Mouse (Mus musculus) neural tube, embryonic 14.5 days (tissue): ENCODE data around the gene Bach2. TPM values are rescaled to one million over a fixed set of nuclear protein-coding genes. Genes with fewer than 3 reads are reported as not detected.

Source experiments
- ATAC-seq: fragments of 200-750 bp; cut with Nextera tagmentation; 2 replicates; pipeline ENCODE4 v1.8.0; 2017; ENCODE audit warnings: low read depth, mild to moderate bottlenecking, moderate TSS enrichment, moderate library complexity
- H3K27ac ChIP-seq: fragments of 300-500 bp; sonication (generic); 2 replicates; pipeline ENCODE4 v1.5.1; 2014; ENCODE audit warnings: low read depth, mild to moderate bottlenecking, control low read depth, low read length, moderate library complexity, mixed read lengths
- H3K27me3 ChIP-seq: fragments of 300-500 bp; sonication (generic); 2 replicates; pipeline ENCODE4 v1.6.1; 2014; ENCODE audit warnings: low read length; ENCODE audit not compliant: control insufficient read depth, insufficient read depth
- H3K36me3 ChIP-seq: fragments of 300-500 bp; sonication (generic); 2 replicates; pipeline ENCODE4 v1.6.1; 2014; ENCODE audit warnings: low read length, mixed read lengths; ENCODE audit not compliant: control insufficient read depth, insufficient read depth
- H3K4me1 ChIP-seq: fragments of 300-500 bp; sonication (generic); 2 replicates; pipeline ENCODE4 v1.6.1; 2014; ENCODE audit warnings: low read length; ENCODE audit not compliant: control insufficient read depth, insufficient read depth
- H3K4me2 ChIP-seq: fragments of 300-500 bp; sonication (generic); 2 replicates; pipeline ENCODE4 v1.6.1; 2014; ENCODE audit warnings: mild to moderate bottlenecking, low read depth, low read length, control low read depth
- H3K4me3 ChIP-seq: fragments of 300-500 bp; sonication (generic); 2 replicates; pipeline ENCODE4 v1.5.1; 2014; ENCODE audit warnings: low read depth, low read length, control low read depth, mixed read lengths
- H3K9ac ChIP-seq: fragments of 300-500 bp; sonication (generic); replicated peaks from 2 replicates; pipeline ENCODE4 v1.6.1; 2014; ENCODE audit warnings: low read depth, mild to moderate bottlenecking, control low read depth, low read length, mixed read lengths
- H3K9me3 ChIP-seq: fragments of 300-500 bp; sonication (generic); 2 replicates; pipeline ENCODE4 v1.6.1; 2016; ENCODE audit warnings: low read length; ENCODE audit not compliant: control insufficient read depth
- WGBS: fragments of 180-500 bp; shearing (Covaris S2); extraction: QIAGEN DNeasy Blood & Tissue Kit; methylation state at CpG from one replicate; pipeline ENCODE4 v1.1.7; 2014; 5-methylcytosine and 5-hydroxymethylcytosine counted together
- polyA plus RNA-seq: library from polyadenylated mRNA; unstranded; fragments of >200 nt; fragmentation: Nextera tagmentation; extraction: Ambion mirVana; gene quantifications from 2 replicates; pipeline ENCODE4 v1.2.1, GENCODE M21; 2014

The Bach2 gene
- polyA plus RNA-seq: 32.4 and 40.0 TPM in 2 replicates

DNA sequence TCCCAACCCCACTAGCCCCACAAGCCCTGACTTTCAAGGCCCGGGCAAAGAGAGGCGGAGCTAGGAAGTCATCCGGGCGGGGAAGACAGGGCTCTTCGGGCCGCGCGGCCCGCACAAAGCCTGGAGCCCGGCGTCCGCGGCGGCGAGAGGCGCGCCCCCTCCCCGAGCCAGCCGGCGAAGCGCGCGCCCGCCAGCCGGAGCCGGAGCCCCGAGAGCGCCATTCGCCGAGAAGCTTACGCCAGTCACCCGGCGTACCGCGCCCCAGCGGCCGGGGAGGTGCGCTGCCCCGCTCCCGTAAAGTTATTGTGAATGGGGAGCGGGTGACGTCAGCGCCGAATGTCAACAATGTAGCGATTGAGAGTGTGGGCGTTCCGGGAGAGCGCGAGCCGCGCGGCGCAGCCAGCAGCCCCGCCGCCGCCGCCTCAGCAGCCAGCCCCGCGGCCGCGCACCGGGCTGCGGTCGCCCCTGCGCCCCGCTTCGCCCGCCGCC is at the start of gene Bach2:
Gene Bach2, plus strand, starts transcription at position 439 of the 489 bp plus-strand sequence.
- H3K9me3 ChIP-seq: no peaks in the 10 kb centered on the region
- H3K4me1 ChIP-seq: peaks cover 28% of the 10 kb centered on the region
- WGBS: under 1% methylated on average over 53 of the region's 69 CpGs
- no peaks in the 10 kb centered on the region for H3K27me3 ChIP-seq
- peak within 1 kb of the TSS; percentile 78 for H3K4me2 ChIP-seq
- no peaks in the 10 kb centered on the region for H3K36me3 ChIP-seq
- peak; percentile 90 for ATAC-seq
- H3K27ac ChIP-seq: peak within 1 kb of the TSS; percentile 99
- H3K9ac ChIP-seq: peak within 1 kb of the TSS; percentile 99
- peak within 1 kb of the TSS; percentile 100 for H3K4me3 ChIP-seq

GRCm38 (mm10) chr4:32189416-32190036 is 49.1 kb upstream of the Bach2 start:
- no peaks in the 10 kb centered on the region for H3K4me1 ChIP-seq
- no peak overlapping the region for H3K27ac ChIP-seq
- H3K9me3 ChIP-seq: no peaks in the 10 kb centered on the region
- no peak overlapping the region for H3K4me3 ChIP-seq
- H3K27me3 ChIP-seq: no peaks in the 10 kb centered on the region
- H3K4me2 ChIP-seq: no peak overlapping the region
- H3K36me3 ChIP-seq: no peaks in the 10 kb centered on the region
- no peak for ATAC-seq
- H3K9ac ChIP-seq: no peak overlapping the region
- WGBS: 68% methylated on average over 4 of the region's 4 CpGs

- Histone ChIP-seq H3K36me3 (no peaks in the 10 kb centered on the region), H3K4me2 (no peak overlapping the region), H3K9me3 (no peaks in the 10 kb centered on the region), H3K27me3 (no peaks in the 10 kb centered on the region), H3K4me1 (no peaks in the 10 kb centered on the region), H3K27ac (no peak overlapping the region), H3K4me3 (no peak overlapping the region), H3K9ac (no peak overlapping the region)
- 89% methylated on average over 8 of the region's 8 CpGs for WGBS
- ATAC-seq: no peak
These were observed 48.1 kb upstream of the Bach2 start for GRCm38 (mm10) chr4:32190506-32190905.

GRCm38 (mm10) chr4:32195945-32196921 is 42.4 kb upstream of the Bach2 start:
- H3K4me2 ChIP-seq: no peak overlapping the region
- no peak overlapping the region for H3K4me3 ChIP-seq
- peak overlapping the region; percentile 45; the same call in 1 of the 2 replicates for H3K27ac ChIP-seq
- peaks cover 5% of the 10 kb centered on the region; the same call in 1 of the 2 replicates for H3K4me1 ChIP-seq
- 28% methylated on average over 9 of the region's 9 CpGs for WGBS
- no peak overlapping the region for H3K9ac ChIP-seq
- no peaks in the 10 kb centered on the region for H3K27me3 ChIP-seq
- H3K36me3 ChIP-seq: no peaks in the 10 kb centered on the region
- peak; percentile 81 for ATAC-seq
- no peaks in the 10 kb centered on the region for H3K9me3 ChIP-seq

- 86% methylated on average over 1 of the region's 1 CpGs for WGBS
- no peak overlapping the region for H3K4me2 ChIP-seq
- no peak for ATAC-seq
- H3K27ac ChIP-seq: no peak overlapping the region
- H3K9ac ChIP-seq: no peak overlapping the region
- no peaks in the 10 kb centered on the region for H3K36me3 ChIP-seq
- H3K27me3 ChIP-seq: no peaks in the 10 kb centered on the region
- H3K9me3 ChIP-seq: no peaks in the 10 kb centered on the region
- H3K4me1 ChIP-seq: peaks cover 5% of the 10 kb centered on the region; the same call in 1 of the 2 replicates
- no peak overlapping the region for H3K4me3 ChIP-seq
These were observed 40.6 kb upstream of the Bach2 start for GRCm38 (mm10) chr4:32198031-32198430.

- Histone ChIP-seq H3K27me3 (no peaks in the 10 kb centered on the region), H3K9ac (no peak overlapping the region), H3K4me3 (no peak overlapping the region), H3K27ac (no peak overlapping the region), H3K36me3 (no peaks in the 10 kb centered on the region), H3K4me2 (no peak overlapping the region), H3K4me1 (peaks cover 5% of the 10 kb centered on the region; the same call in 1 of the 2 replicates), H3K9me3 (no peaks in the 10 kb centered on the region)
- WGBS: 90% methylated on average over 7 of the region's 7 CpGs
- no peak for ATAC-seq
These were observed 40.0 kb upstream of the Bach2 start for GRCm38 (mm10) chr4:32198589-32198988.

DNA sequence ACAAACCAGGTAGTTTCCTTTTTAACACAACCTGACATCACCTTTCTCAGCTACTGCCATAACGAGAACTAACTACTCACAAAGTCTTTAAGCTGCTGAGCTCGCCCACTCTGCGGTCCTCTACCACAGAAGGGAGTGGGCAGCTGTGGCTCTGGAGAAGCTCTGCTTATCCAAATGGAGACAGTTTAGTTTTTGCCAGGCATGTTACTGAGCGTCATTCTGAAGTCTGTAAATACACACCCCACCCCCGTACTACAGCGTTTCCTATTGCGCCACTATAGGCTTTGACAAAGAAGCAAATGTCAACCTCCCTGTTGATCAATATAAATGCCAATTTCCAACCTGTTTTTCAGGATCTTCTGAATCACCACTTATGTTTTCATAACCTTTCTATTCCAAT is 39.4 kb upstream of the Bach2 start:
- no peak overlapping the region for H3K27ac ChIP-seq

GRCm38 (mm10) chr4:32201114-32201513 is 37.5 kb upstream of the Bach2 start:
- Histone ChIP-seq H3K9me3 (no peaks in the 10 kb centered on the region), H3K4me1 (peaks cover 5% of the 10 kb centered on the region; the same call in 1 of the 2 replicates), H3K36me3 (no peaks in the 10 kb centered on the region), H3K4me2 (no peak overlapping the region), H3K27ac (no peak overlapping the region), H3K4me3 (no peak overlapping the region), H3K9ac (no peak overlapping the region), H3K27me3 (no peaks in the 10 kb centered on the region)
- WGBS: 87% methylated on average over 8 of the region's 8 CpGs
- ATAC-seq: no peak

More for the DNA sequence above, 39.4 kb upstream of the Bach2 start:
- no peak overlapping the region for H3K4me2 ChIP-seq
- no peak overlapping the region for H3K4me3 ChIP-seq
- no peaks in the 10 kb centered on the region for H3K36me3 ChIP-seq
- peaks cover 5% of the 10 kb centered on the region; the same call in 1 of the 2 replicates for H3K4me1 ChIP-seq
- ATAC-seq: no peak
- H3K9ac ChIP-seq: no peak overlapping the region
- no peaks in the 10 kb centered on the region for H3K9me3 ChIP-seq
- H3K27me3 ChIP-seq: no peaks in the 10 kb centered on the region
- WGBS: 89% methylated on average over 7 of the region's 7 CpGs
